Mouse (Mus musculus): ENCODE measurements around the gene Setd1a. TPM values are rescaled to one million over a fixed set of nuclear protein-coding genes. Genes with fewer than 3 reads are reported as not detected.

Setd1a gene
- polyA plus RNA-seq, 1 experiment: 114 TPM

GRCm38 (mm10) chr7:127840886-127841285 lies 64.4 kb downstream of the Setd1a start:
- no peak for TF ChIP-seq GATA1 (IDR thresholded peaks at IDR 0.05; ENCODE audit: low read length)

- no peak for TF ChIP-seq GATA1 (IDR thresholded peaks at IDR 0.05; ENCODE audit: low read length)
Measured at GRCm38 (mm10) chr7:127841340-127842000, 65.0 kb downstream of the Setd1a start.

GRCm38 (mm10) chr7:127842001-127842718 lies 65.7 kb downstream of the Setd1a start:
- no peak for TF ChIP-seq GATA1 (IDR thresholded peaks at IDR 0.05; ENCODE audit: low read length)

Other genes starting within 250 kb of the Setd1a start
- gene Tmem265, start 215.3 kb upstream of the Setd1a start, polyA plus RNA-seq (2012): 0.48 and 1.3 TPM in 2 replicates
- 22.2 and 39.6 TPM in 2 replicates for gene Phkg2, start 203.3 kb upstream of the Setd1a start, polyA plus RNA-seq (2012)
- 2.5 and 2.8 TPM in 2 replicates for gene Ccdc189, start 188.1 kb upstream of the Setd1a start, polyA plus RNA-seq (2012)
- gene Rnf40, start 187.9 kb upstream of the Setd1a start, polyA plus RNA-seq (2012): 49.0 and 49.7 TPM in 2 replicates
- 21.6 and 22.6 TPM in 2 replicates for gene Zfp629, start 160.9 kb upstream of the Setd1a start, polyA plus RNA-seq (2012)
- gene Bcl7c, start 67.7 kb upstream of the Setd1a start, polyA plus RNA-seq (2012): 375 and 505 TPM in 2 replicates
- 2.8 and 3.7 TPM in 2 replicates for gene Ctf1, start 63.9 kb upstream of the Setd1a start, polyA plus RNA-seq (2012)
- gene Ctf2, start 44.5 kb upstream of the Setd1a start, polyA plus RNA-seq (2012): not detected in 2 replicates
- 76.2 and 91.2 TPM in 2 replicates for gene Fbxl19, start 32.1 kb upstream of the Setd1a start, polyA plus RNA-seq (2012)
- 32.0 and 33.6 TPM in 2 replicates for gene Orai3, start 6.9 kb upstream of the Setd1a start, polyA plus RNA-seq (2012)
- 2.5 and 4.3 TPM in 2 replicates for gene Gm49388, start 8.9 kb downstream of the Setd1a start, polyA plus RNA-seq (2012)
- gene Hsd3b7, start 23.9 kb downstream of the Setd1a start, polyA plus RNA-seq (2012): 12.7 and 27.1 TPM in 2 replicates
- 85.1 and 93.9 TPM in 2 replicates for gene Stx4a, start 47.6 kb downstream of the Setd1a start, polyA plus RNA-seq (2012)
- gene Stx1b, start 47.9 kb downstream of the Setd1a start, polyA plus RNA-seq (2012): 0.06 and 0.10 TPM in 2 replicates
- gene Zfp646, start 99.6 kb downstream of the Setd1a start, polyA plus RNA-seq (2012): 24.0 and 32.5 TPM in 2 replicates
- 33.5 and 36.7 TPM in 2 replicates for gene Zfp668, start 100.2 kb downstream of the Setd1a start, polyA plus RNA-seq (2012)
- 0.48 and 0.67 TPM in 2 replicates for gene Prss53, start 114.3 kb downstream of the Setd1a start, polyA plus RNA-seq (2012)
- gene Gm21974, start 118.8 kb downstream of the Setd1a start, polyA plus RNA-seq (2012): not detected in 2 replicates
- gene Vkorc1, start 118.9 kb downstream of the Setd1a start, polyA plus RNA-seq (2012): 13.6 and 14.7 TPM in 2 replicates
- gene Bckdk, start 127.4 kb downstream of the Setd1a start, polyA plus RNA-seq (2012): 166 and 183 TPM in 2 replicates
- gene Kat8, start 135.8 kb downstream of the Setd1a start, polyA plus RNA-seq (2012): 7.0 and 7.5 TPM in 2 replicates
- not detected in 2 replicates for gene Prss8, start 153.4 kb downstream of the Setd1a start, polyA plus RNA-seq (2012)
- gene Prss36, start 170.1 kb downstream of the Setd1a start, polyA plus RNA-seq (2012): 5.5 and 10.0 TPM in 2 replicates
- gene Fus, start 190.8 kb downstream of the Setd1a start, polyA plus RNA-seq (2012): 578 and 702 TPM in 2 replicates
- 0.28 and 0.46 TPM in 2 replicates for gene Pycard, start 217.2 kb downstream of the Setd1a start, polyA plus RNA-seq (2012)
- gene Trim72, start 227.3 kb downstream of the Setd1a start, polyA plus RNA-seq (2012): 0.04 and 0.05 TPM in 2 replicates

All from G1E-ER4 (cell line).